In genomic region chr3:135886659-135887027, GRCm38 (mm10) we compare ENCODE assay signal across 8 mouse cellular contexts.
DNase-seq lines count a peak whose midpoint lies in the region; ATAC-seq and TF ChIP-seq lines count a peak whose summit lies in the region.

No protein-coding gene starts in this region.

- H3K36me3 ChIP-seq in heart, adult 2 months (ENCODE audit: control insufficient read depth, insufficient read depth, low read length) = no peaks in the 10 kb centered on the region
- H3K36me3 ChIP-seq in forebrain, embryonic 14.5 days (ENCODE audit: control insufficient read depth, insufficient read depth, low read length) = no peaks in the 10 kb centered on the region
- H3K36me3 ChIP-seq in hindbrain, postnatal 0 days (ENCODE audit: insufficient read depth, low read length) = no peaks in the 10 kb centered on the region
- no peaks in the 10 kb centered on the region for H3K36me3 ChIP-seq in midbrain, embryonic 14.5 days (ENCODE audit: control insufficient read depth, insufficient read depth, low read length)

- DNase-seq in heart, adult 2 months = peak; percentile 33 to 46
- DNase-seq in heart, postnatal 25 days (ENCODE audit: low spot score) = no peak
- DNase-seq in c-Kit-positive CD71-positive TER-119-negative erythroid progenitor cells, embryonic 14.5 days (ENCODE audit: low read depth) = peak; percentile 31
- peak; percentile 94 for DNase-seq in forebrain, embryonic 14.5 days (ENCODE audit: low spot score)
- DNase-seq in hindbrain, postnatal 0 days (ENCODE audit: low spot score) = peak; percentile 95
- DNase-seq in left cerebral cortex, adult 2 months (ENCODE audit: extremely low spot score in 1 of 2, low spot score in 2 of 2) = peak; percentile 81 to 85
- DNase-seq in midbrain, embryonic 14.5 days = peak; percentile 96
- peak; percentile 35 to 71 for DNase-seq in spleen, postnatal 4 days (ENCODE audit: low spot score in 2 of 2)

- H3K4me2 ChIP-seq in forebrain, embryonic 14.5 days (ENCODE audit: low read length) = no peak overlapping the region
- H3K4me2 ChIP-seq in hindbrain, postnatal 0 days (ENCODE audit: low read depth, low read length) = peak overlapping the region; percentile 25
- H3K4me2 ChIP-seq in midbrain, embryonic 14.5 days (ENCODE audit: low read length) = no peak overlapping the region; the same call in 1 of the 2 replicates

- peaks cover 2% of the 10 kb centered on the region; the same call in 1 of the 2 replicates for H3K4me1 ChIP-seq in heart, adult 2 months (ENCODE audit: control insufficient read depth, insufficient read depth, low read length)
- H3K4me1 ChIP-seq in forebrain, embryonic 14.5 days (ENCODE audit: control insufficient read depth, insufficient read depth, low read length) = peaks cover 7% of the 10 kb centered on the region
- no peaks in the 10 kb centered on the region for H3K4me1 ChIP-seq in hindbrain, postnatal 0 days (ENCODE audit: insufficient read depth, low read length)
- H3K4me1 ChIP-seq in midbrain, embryonic 14.5 days (ENCODE audit: control insufficient read depth, insufficient read depth, low read length) = peaks cover 7% of the 10 kb centered on the region

- H3K9me3 ChIP-seq in forebrain, embryonic 14.5 days (replicated peaks; ENCODE audit: control insufficient read depth, low read length) = no peaks in the 10 kb centered on the region
- H3K9me3 ChIP-seq in hindbrain, postnatal 0 days (ENCODE audit: low read length) = no peaks in the 10 kb centered on the region
- no peaks in the 10 kb centered on the region for H3K9me3 ChIP-seq in midbrain, embryonic 14.5 days (ENCODE audit: control insufficient read depth, low read length)

- H3K4me3 ChIP-seq in heart, adult 2 months = no peak overlapping the region
- H3K4me3 ChIP-seq in forebrain, embryonic 14.5 days (ENCODE audit: low read depth, low read length) = no peak overlapping the region
- H3K4me3 ChIP-seq in hindbrain, postnatal 0 days (ENCODE audit: low read length) = no peak overlapping the region
- H3K4me3 ChIP-seq in left cerebral cortex, adult 2 months = 0 out of 2 replicates have a peak overlapping the region, but pooled peaks have one; percentile 24
- H3K4me3 ChIP-seq in midbrain, embryonic 14.5 days (replicated peaks; ENCODE audit: low read depth, low read length) = no peak overlapping the region

- WGBS in heart, adult 2 months = 38% methylated on average over 12 of the region's 12 CpGs
- WGBS in forebrain, embryonic 14.5 days = 32% methylated on average over 12 of the region's 12 CpGs
- 31% methylated on average over 12 of the region's 12 CpGs for WGBS in hindbrain, postnatal 0 days
- WGBS in midbrain, embryonic 14.5 days = 30% methylated on average over 12 of the region's 12 CpGs

- no peak for TF ChIP-seq POLR2A in heart, adult 2 months (IDR thresholded peaks at IDR 0.05; ENCODE audit: insufficient read depth, low read depth, low read length)

- H3K9ac ChIP-seq in heart, adult 2 months (ENCODE audit: low read depth, low read length) = no peak overlapping the region
- no peak overlapping the region for H3K9ac ChIP-seq in forebrain, embryonic 14.5 days (ENCODE audit: low read length)
- H3K9ac ChIP-seq in hindbrain, postnatal 0 days (replicated peaks; ENCODE audit: low read length) = no peak overlapping the region
- no peak overlapping the region for H3K9ac ChIP-seq in midbrain, embryonic 14.5 days (replicated peaks; ENCODE audit: low read length)

- H3K79me2 ChIP-seq in heart, adult 2 months (replicated peaks; ENCODE audit: control insufficient read depth, insufficient read depth, low read length) = no peaks in the 10 kb centered on the region

- peak; percentile 86 for TF ChIP-seq CTCF in heart, adult 2 months (IDR thresholded peaks at IDR 0.05)
- TF ChIP-seq CTCF in hindbrain, postnatal 0 days (IDR thresholded peaks at IDR 0.05; ENCODE audit: low read depth) = peak; percentile 86
- TF ChIP-seq CTCF in left cerebral cortex, adult 2 months (IDR thresholded peaks at IDR 0.05) = peak; percentile 88

- TF ChIP-seq EP300 in heart, adult 2 months (IDR thresholded peaks at IDR 0.05; ENCODE audit: insufficient read depth, low read depth, low read length) = no peak

- intact Hi-C loops in heart, adult 2 months (cut with DNase I) = loop anchor here (2.0 to 5.0 kb wide), 2 partner anchors 1532 to 1866 kb away; no protein-coding TSS in a partner anchor
- intact Hi-C loops in heart, postnatal 25 days (cut with DNase I) = loop anchor here (2.0 to 10.0 kb wide), 4 partner anchors 781 to 1530 kb away; no protein-coding TSS in a partner anchor
- intact Hi-C loops in left cerebral cortex, adult 2 months (cut with DNase I) = loop anchor here (2.0 to 10.0 kb wide), 6 partner anchors 491 to 1866 kb away; no protein-coding TSS in a partner anchor

- H3K27ac ChIP-seq in heart, adult 2 months = no peak overlapping the region
- H3K27ac ChIP-seq in forebrain, embryonic 14.5 days (ENCODE audit: low read depth, low read length) = no peak overlapping the region
- H3K27ac ChIP-seq in hindbrain, postnatal 0 days = no peak overlapping the region
- peak overlapping the region; percentile 48; the same call in 1 of the 2 replicates for H3K27ac ChIP-seq in left cerebral cortex, adult 2 months
- no peak overlapping the region for H3K27ac ChIP-seq in midbrain, embryonic 14.5 days (replicated peaks; ENCODE audit: low read depth, low read length)

- ATAC-seq in forebrain, embryonic 14.5 days = peak; percentile 47
- ATAC-seq in hindbrain, postnatal 0 days = peak; percentile 74
- ATAC-seq in midbrain, embryonic 14.5 days (ENCODE audit: low FRiP score, low TSS enrichment) = peak; percentile 52; the same call in 1 of the 2 replicates

- no peaks in the 10 kb centered on the region for H3K27me3 ChIP-seq in heart, adult 2 months (ENCODE audit: control insufficient read depth, insufficient read depth, low read length)
- H3K27me3 ChIP-seq in forebrain, embryonic 14.5 days (replicated peaks; ENCODE audit: control insufficient read depth, insufficient read depth, low read length) = no peaks in the 10 kb centered on the region
- H3K27me3 ChIP-seq in hindbrain, postnatal 0 days (ENCODE audit: insufficient read depth, low read length) = no peaks in the 10 kb centered on the region
- no peaks in the 10 kb centered on the region for H3K27me3 ChIP-seq in midbrain, embryonic 14.5 days (ENCODE audit: control insufficient read depth, insufficient read depth, low read length)
